9 mouse cellular contexts compared by ENCODE assay signal in genomic region chr8:119912643-119913042, GRCm38 (mm10). TPM values are rescaled to one million over a fixed set of nuclear protein-coding genes. Genes with fewer than 3 reads are reported as not detected.
DNase-seq lines count a peak whose midpoint lies in the region; ATAC-seq and TF ChIP-seq lines count a peak whose summit lies in the region.
"Had no signal": no experiment of that assay in that cellular context is flagged by ENCODE, and none has a peak within 500 bp of the region (broad histone marks: within the 10 kb centered on the region; RNA-seq: fewer than 3 reads in every experiment).

No protein-coding gene starts in this region.

- H3K9ac ChIP-seq in intestine, embryonic 14.5 days (ENCODE audit: low read length): no peak overlapping the region
- peak overlapping the region; percentile 43; the same call in 1 of the 2 replicates for H3K9ac ChIP-seq in midbrain, embryonic 16.5 days (ENCODE audit: low read depth, low read length)

- H3K36me3 ChIP-seq in kidney, adult 2 months (ENCODE audit: control insufficient read depth, insufficient read depth, low read length): no peaks in the 10 kb centered on the region
- H3K36me3 ChIP-seq in embryonic facial prominence, embryonic 10.5 days (replicated peaks): peaks cover 14% of the 10 kb centered on the region
- no peaks in the 10 kb centered on the region for H3K36me3 ChIP-seq in intestine, embryonic 14.5 days (ENCODE audit: control insufficient read depth, insufficient read depth, low read length)
- H3K36me3 ChIP-seq in midbrain, embryonic 16.5 days (ENCODE audit: control insufficient read depth, insufficient read depth, low read length): no peaks in the 10 kb centered on the region

- no peaks in the 10 kb centered on the region for H3K9me3 ChIP-seq in embryonic facial prominence, embryonic 10.5 days
- H3K9me3 ChIP-seq in intestine, embryonic 14.5 days (ENCODE audit: control insufficient read depth, low read length): no peaks in the 10 kb centered on the region
- H3K9me3 ChIP-seq in midbrain, embryonic 16.5 days (replicated peaks; ENCODE audit: control insufficient read depth, low read length, poor library complexity, severe bottlenecking): no peaks in the 10 kb centered on the region

- 50% methylated on average over 6 of the region's 6 CpGs for whole genome bisulfite sequencing in kidney, adult 2 months
- WGBS in embryonic facial prominence, embryonic 10.5 days: 52% methylated on average over 6 of the region's 6 CpGs
- WGBS in intestine, embryonic 14.5 days: 49% methylated on average over 6 of the region's 6 CpGs
- 40% methylated on average over 6 of the region's 6 CpGs for WGBS in midbrain, embryonic 16.5 days

- H3K4me2 ChIP-seq in intestine, embryonic 14.5 days (ENCODE audit: low read length): peak overlapping the region; percentile 67
- peak overlapping the region; percentile 88 for H3K4me2 ChIP-seq in midbrain, embryonic 16.5 days (ENCODE audit: low read length)

- DNase-seq in kidney, adult 2 months: no peak
- DNase-seq in kidney, postnatal 25 days: no peak
- DNase-seq in embryonic facial prominence, embryonic 10.5 days (ENCODE audit: low spot score): no peak
- no peak for DNase-seq in intestine, embryonic 14.5 days (ENCODE audit: low spot score)
- no peak for DNase-seq in cerebellum, adult 9-11 months
- no peak for DNase-seq in layer of hippocampus, adult 2 months (ENCODE audit: low spot score in 2 of 2)
- DNase-seq: kidney, adult 9 months had no signal

- H3K4me1 ChIP-seq in kidney, adult 2 months (ENCODE audit: control insufficient read depth, insufficient read depth, low read length): peaks cover 48% of the 10 kb centered on the region
- H3K4me1 ChIP-seq in embryonic facial prominence, embryonic 10.5 days: peaks cover 61% of the 10 kb centered on the region
- peaks cover 32% of the 10 kb centered on the region for H3K4me1 ChIP-seq in intestine, embryonic 14.5 days (replicated peaks; ENCODE audit: control insufficient read depth, insufficient read depth, low read length)
- peaks cover 39% of the 10 kb centered on the region for H3K4me1 ChIP-seq in midbrain, embryonic 16.5 days (ENCODE audit: control insufficient read depth, insufficient read depth, low read length)

- no peaks in the 10 kb centered on the region for H3K27me3 ChIP-seq in kidney, adult 2 months (replicated peaks; ENCODE audit: control insufficient read depth, insufficient read depth, low read length)
- H3K27me3 ChIP-seq in embryonic facial prominence, embryonic 10.5 days (replicated peaks; ENCODE audit: low read depth, poor library complexity, severe bottlenecking): peaks cover 17% of the 10 kb centered on the region; the same call in 1 of the 2 replicates
- H3K27me3 ChIP-seq in intestine, embryonic 14.5 days (replicated peaks; ENCODE audit: control insufficient read depth, insufficient read depth, low read length): no peaks in the 10 kb centered on the region
- H3K27me3 ChIP-seq in midbrain, embryonic 16.5 days (ENCODE audit: control insufficient read depth, insufficient read depth, low read depth, low read length): no peaks in the 10 kb centered on the region

- peak overlapping the region; percentile 32 for H3K27ac ChIP-seq in kidney, adult 2 months (ENCODE audit: insufficient read depth, low read depth, low read length)
- H3K27ac ChIP-seq in embryonic facial prominence, embryonic 10.5 days (replicated peaks): no peak overlapping the region
- H3K27ac ChIP-seq in intestine, embryonic 14.5 days (ENCODE audit: low read depth): no peak overlapping the region; the same call in 1 of the 2 replicates
- H3K27ac ChIP-seq in midbrain, embryonic 16.5 days (ENCODE audit: low read length): no peak overlapping the region
- H3K27ac ChIP-seq in layer of hippocampus, adult 2 months: no peak overlapping the region

- no peak overlapping the region for H3K4me3 ChIP-seq in kidney, adult 2 months (ENCODE audit: insufficient read depth, low read depth, low read length)
- peak overlapping the region; percentile 78 for H3K4me3 ChIP-seq in embryonic facial prominence, embryonic 10.5 days
- H3K4me3 ChIP-seq in intestine, embryonic 14.5 days (ENCODE audit: low read depth, low read length): 0 out of 2 replicates have a peak overlapping the region, but pooled peaks have one; percentile 84
- H3K4me3 ChIP-seq in midbrain, embryonic 16.5 days (ENCODE audit: low read depth, low read length): peak overlapping the region; percentile 92
- H3K4me3 ChIP-seq in layer of hippocampus, adult 2 months: no peak overlapping the region; the same call in 1 of the 2 replicates

- TF ChIP-seq CTCF in kidney, adult 2 months (conservative IDR thresholded peaks at IDR 0.05; ENCODE audit: insufficient read depth, insufficient read length, low read depth, low read length): no peak
- no peak for TF ChIP-seq CTCF in layer of hippocampus, adult 2 months (conservative IDR thresholded peaks at IDR 0.05)

- ATAC-seq in intestine, embryonic 14.5 days (replicated peaks; ENCODE audit: low FRiP score, low TSS enrichment, low read depth): no peak
- no peak for ATAC-seq in midbrain, embryonic 16.5 days
- no peak for ATAC-seq in CD4-positive, CD25-positive, alpha-beta regulatory T cell, adult 4 months

- no peak for TF ChIP-seq POLR2A in kidney, adult 2 months (IDR thresholded peaks at IDR 0.05; ENCODE audit: low read depth, low read length)

RNA-seq across cellular contexts. Expression of gene Gm20388, which starts 2.0 kb away (rescaled TPM):
- 49.7 and 53.6 TPM in 2 replicates for polyA plus RNA-seq in kidney, adult 2 months (2012; rRNA removed)
- 1.1 and 3.6 TPM in 2 replicates for polyA plus RNA-seq in embryonic facial prominence, embryonic 10.5 days (2016; fragmentation: Nextera tagmentation; extraction: Ambion mirVana)
- polyA plus RNA-seq in intestine, embryonic 14.5 days (2014; fragmentation: Nextera tagmentation; extraction: Ambion mirVana): 8.3 and 9.9 TPM in 2 replicates
- polyA plus RNA-seq in midbrain, embryonic 16.5 days (2015; fragmentation: Nextera tagmentation; extraction: Ambion mirVana): 6.4 and 7.5 TPM in 2 replicates
- polyA plus RNA-seq in CD4-positive, CD25-positive, alpha-beta regulatory T cell, adult 4 months (2017; shearing (Covaris generic)): 10 to 100 TPM; 10.7 to 12.8 TPM
- total RNA-seq in layer of hippocampus, adult 2 months (2021): 1 to 10 TPM; 2.2 to 7.6 TPM

RNA-seq across cellular contexts. Expression of gene Usp10, which starts 2.5 kb away (rescaled TPM):
- 121 and 135 TPM in 2 replicates for polyA plus RNA-seq in kidney, adult 2 months (2012; rRNA removed)
- 234 and 241 TPM in 2 replicates for polyA plus RNA-seq in embryonic facial prominence, embryonic 10.5 days (2016; fragmentation: Nextera tagmentation; extraction: Ambion mirVana)
- polyA plus RNA-seq in intestine, embryonic 14.5 days (2014; fragmentation: Nextera tagmentation; extraction: Ambion mirVana): 136 and 144 TPM in 2 replicates
- polyA plus RNA-seq in midbrain, embryonic 16.5 days (2015; fragmentation: Nextera tagmentation; extraction: Ambion mirVana): 139 and 140 TPM in 2 replicates
- 10 to 100 TPM; 56.3 to 97.3 TPM for polyA plus RNA-seq in CD4-positive, CD25-positive, alpha-beta regulatory T cell, adult 4 months (2017; shearing (Covaris generic))
- total RNA-seq in layer of hippocampus, adult 2 months (2021): 10 to 100 TPM; 93.6 to 98.1 TPM

RNA-seq across cellular contexts. Expression of gene Klhl36, which starts 50.6 kb away (rescaled TPM):
- 37.7 and 52.4 TPM in 2 replicates for polyA plus RNA-seq in kidney, adult 2 months (2012; rRNA removed)
- 10.4 and 11.3 TPM in 2 replicates for polyA plus RNA-seq in embryonic facial prominence, embryonic 10.5 days (2016; fragmentation: Nextera tagmentation; extraction: Ambion mirVana)
- 12.9 and 14.0 TPM in 2 replicates for polyA plus RNA-seq in intestine, embryonic 14.5 days (2014; fragmentation: Nextera tagmentation; extraction: Ambion mirVana)
- polyA plus RNA-seq in midbrain, embryonic 16.5 days (2015; fragmentation: Nextera tagmentation; extraction: Ambion mirVana): 16.6 and 18.5 TPM in 2 replicates
- polyA plus RNA-seq in CD4-positive, CD25-positive, alpha-beta regulatory T cell, adult 4 months (2017; shearing (Covaris generic)): 10 to 100 TPM in 1 of 2 experiments, 1 to 10 TPM in 1; 6.2 to 11.6 TPM
- 1 to 10 TPM; 7.7 to 8.4 TPM for total RNA-seq in layer of hippocampus, adult 2 months (2021)

Comparison
In these comparisons a context has a peak if more than half of its experiments do, and no peak if none do; other contexts are left out.
1. H3K4me3 ChIP-seq: peak in embryonic facial prominence, embryonic 10.5 days (single experiment), intestine, embryonic 14.5 days (single experiment) and midbrain, embryonic 16.5 days (single experiment); none in kidney, adult 2 months (single experiment) and layer of hippocampus, adult 2 months (single experiment).